Mouse (Mus musculus) spleen, adult 10 weeks (tissue): ENCODE measurements around the gene Krt8. TPM values are rescaled to one million over a fixed set of nuclear protein-coding genes. Genes with fewer than 3 reads are reported as not detected.

Experiments used
- polyA plus RNA-seq: library from polyadenylated mRNA; stranded (reverse); fragments of 350-450 nt; fragmentation: Illumina TruSeq; extraction: RNeasy Lipid Tissue Mini Kit (QIAGEN cat#74804); gene quantifications from one replicate; pipeline ENCODE4 v1.2.3, GENCODE M21; 2015; ENCODE audit warnings: low replicate concordance; ENCODE audit not compliant: insufficient read depth

Krt8 gene
- polyA plus RNA-seq: 0.19 TPM

GRCm38 (mm10) chr15:102004189-102004588 is at the start of gene Krt8:
Gene Krt8, minus strand, starts transcription at chr15:102004482.

DNA sequence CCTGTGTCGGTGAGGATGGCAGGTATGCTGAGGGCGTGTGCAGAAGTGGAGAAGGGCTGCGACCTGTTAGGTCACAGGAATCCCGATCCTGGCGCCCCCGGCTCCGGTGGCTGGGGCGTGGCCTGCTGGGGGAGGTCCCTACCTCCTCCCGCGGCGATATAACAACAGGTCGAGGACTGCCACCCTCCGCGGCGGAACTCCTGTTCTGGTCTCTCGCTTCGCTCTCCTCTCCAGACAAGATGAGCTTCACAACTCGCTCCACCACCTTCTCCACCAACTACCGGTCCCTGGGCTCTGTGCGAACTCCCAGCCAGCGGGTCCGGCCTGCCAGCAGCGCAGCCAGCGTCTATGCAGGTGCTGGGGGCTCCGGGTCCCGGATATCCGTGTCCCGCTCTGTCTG is 23.8 kb upstream of the Krt8 start, which contains the start of gene Krt18:
TSS of gene Krt18 (plus strand) at position 141 of the 400 bp plus-strand sequence.

DNA sequence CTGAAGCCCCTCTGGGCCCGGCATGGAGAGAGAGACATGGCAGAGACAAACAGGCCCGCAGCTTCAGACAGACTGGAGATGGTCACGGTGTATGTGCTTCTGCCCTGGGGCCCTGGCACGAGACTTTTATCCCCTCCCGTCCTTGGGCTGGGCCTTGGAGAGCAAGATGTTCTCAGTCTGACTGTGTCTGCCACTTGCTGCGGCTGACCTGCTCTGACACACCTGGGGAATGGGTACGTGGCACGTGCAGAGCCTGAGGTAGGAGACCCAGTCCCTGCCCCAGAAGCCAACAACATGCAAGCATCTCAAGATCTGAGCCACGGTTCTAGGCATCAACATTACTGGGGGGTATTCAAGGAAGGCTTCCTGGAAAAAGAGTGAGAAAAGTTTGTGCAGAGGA is 50.1 kb downstream of the Krt8 start, which contains the start of gene Krt78:
TSS of gene Krt78 (minus strand) at position 101 of the 400 bp plus-strand sequence.

Other genes starting within 250 kb of the Krt8 start
- not detected for gene Krt72, start 218.0 kb downstream of the Krt8 start, polyA plus RNA-seq
- not detected for gene Krt73, start 202.1 kb downstream of the Krt8 start, polyA plus RNA-seq
- gene Krt2, start 186.3 kb downstream of the Krt8 start, polyA plus RNA-seq: not detected
- gene Krt1, start 153.7 kb downstream of the Krt8 start, polyA plus RNA-seq: 0.10 TPM
- not detected for gene Krt77, start 134.8 kb downstream of the Krt8 start, polyA plus RNA-seq
- not detected for gene Krt76, start 111.6 kb downstream of the Krt8 start, polyA plus RNA-seq
- not detected for gene Krt4, start 79.7 kb downstream of the Krt8 start, polyA plus RNA-seq
- gene Krt79, start 64.2 kb downstream of the Krt8 start, polyA plus RNA-seq: not detected
- gene Krt78, start 50.2 kb downstream of the Krt8 start, polyA plus RNA-seq: not detected
- 0.17 TPM for gene Krt18, start 23.7 kb upstream of the Krt8 start, polyA plus RNA-seq
- 272 TPM for gene Eif4b, start 69.3 kb upstream of the Krt8 start, polyA plus RNA-seq
- gene Tns2, start 95.9 kb upstream of the Krt8 start, polyA plus RNA-seq: 51.0 TPM
- gene Spryd3, start 131.8 kb upstream of the Krt8 start, polyA plus RNA-seq: 15.6 TPM
- gene Igfbp6, start 139.9 kb upstream of the Krt8 start, polyA plus RNA-seq: 0.88 TPM
- gene Soat2, start 146.0 kb upstream of the Krt8 start, polyA plus RNA-seq: 1.5 TPM
- 110 TPM for gene Zfp740, start 198.8 kb upstream of the Krt8 start, polyA plus RNA-seq
- gene Csad, start 200.2 kb upstream of the Krt8 start, polyA plus RNA-seq: 23.7 TPM
- 194 TPM for gene Itgb7, start 227.5 kb upstream of the Krt8 start, polyA plus RNA-seq